Mouse (Mus musculus) frontal cortex, postnatal 36 days (tissue): ENCODE measurements at regions not wholly inside any gene's neighbourhood (a gene's known extent, or its start where the extent isn't known, plus 50 kb on each side); places are given as distances from the start of the nearest gene placed in this dataset.

Experiments
- DNase-seq, 2 experiments: peaks; one replicate each; pipeline ENCODE4 v3.0.0; 2022; ENCODE audit warnings: low spot score in 2 of 2

DNA sequence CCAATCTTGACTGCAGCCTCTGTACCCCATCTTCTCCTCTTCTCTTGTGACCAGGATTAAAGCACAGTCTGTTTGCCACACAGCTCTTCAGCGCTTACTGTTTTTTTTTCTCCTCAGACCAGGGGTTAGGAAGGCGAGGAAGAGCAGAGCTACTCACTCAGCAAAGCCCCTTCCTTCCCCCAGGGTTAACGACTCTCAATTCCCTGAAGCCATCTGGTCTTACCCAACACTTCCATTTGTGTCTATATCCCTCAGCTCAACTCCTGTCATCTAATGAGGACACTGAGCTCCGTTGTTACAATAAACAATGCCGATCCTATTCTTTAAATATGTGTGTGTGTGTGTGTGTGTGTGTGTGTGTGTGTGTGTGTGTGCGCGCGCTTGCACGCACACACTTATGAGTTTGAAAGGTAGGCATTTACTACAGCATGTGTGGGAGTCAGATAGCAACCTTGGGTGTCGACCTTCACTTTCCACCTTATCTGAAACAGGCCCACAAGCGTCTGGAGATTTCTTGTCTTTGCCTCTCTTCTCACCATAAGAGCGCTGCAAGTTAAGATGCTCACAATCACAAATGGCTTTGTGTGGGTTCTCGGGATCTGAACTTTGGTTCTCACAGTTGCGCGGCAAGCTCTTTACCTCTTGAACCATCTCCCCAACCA, 79.3 kb upstream of the Six2 start:
- DNase-seq = no peak

DNA sequence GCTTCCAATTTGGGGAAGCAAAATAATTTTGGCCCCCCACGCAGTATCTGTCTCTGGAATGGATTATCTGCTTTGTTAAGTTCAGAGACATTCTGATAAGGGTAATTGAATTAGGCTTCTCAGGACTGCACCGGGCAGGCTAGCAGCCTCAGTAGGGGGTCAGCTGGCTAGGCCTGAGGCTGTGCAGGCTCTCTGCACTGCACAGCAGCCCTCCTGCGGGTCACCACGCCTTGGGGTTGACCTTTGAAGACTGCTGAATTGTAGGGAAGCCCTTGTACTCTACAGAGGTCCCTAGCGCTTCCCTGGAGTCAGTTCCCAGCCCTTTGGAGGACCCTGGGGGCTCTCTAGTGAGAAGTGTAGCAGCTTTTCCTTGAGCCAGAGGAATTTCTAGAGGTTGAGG, 78.5 kb upstream of the Six2 start:
- DNase-seq = no peak

DNA sequence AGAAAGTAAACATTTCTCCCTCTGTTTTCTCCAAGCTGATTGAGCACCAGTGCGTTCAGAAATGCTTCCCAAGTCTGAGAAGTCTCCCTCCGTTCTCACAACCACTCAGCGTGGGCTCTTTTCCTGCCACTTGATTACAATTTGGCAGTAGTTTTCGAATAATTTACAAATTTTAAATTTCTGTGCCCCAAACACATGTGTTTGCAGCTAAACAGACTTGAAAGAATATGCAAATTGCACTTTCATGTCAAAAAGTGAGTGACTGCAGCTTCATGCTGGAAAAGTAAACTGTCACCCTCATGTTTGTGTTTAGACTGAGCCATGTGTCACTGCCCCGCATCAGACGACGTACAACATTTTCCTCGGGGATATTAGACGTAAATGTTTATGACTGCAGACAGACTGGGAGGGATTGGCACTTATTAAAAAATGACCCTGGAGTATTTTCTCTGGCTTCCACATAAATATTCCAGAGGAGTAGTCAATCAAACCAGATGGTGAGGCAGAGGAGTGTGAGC, 70.6 kb upstream of the Six2 start:
- DNase-seq = no peak

DNA sequence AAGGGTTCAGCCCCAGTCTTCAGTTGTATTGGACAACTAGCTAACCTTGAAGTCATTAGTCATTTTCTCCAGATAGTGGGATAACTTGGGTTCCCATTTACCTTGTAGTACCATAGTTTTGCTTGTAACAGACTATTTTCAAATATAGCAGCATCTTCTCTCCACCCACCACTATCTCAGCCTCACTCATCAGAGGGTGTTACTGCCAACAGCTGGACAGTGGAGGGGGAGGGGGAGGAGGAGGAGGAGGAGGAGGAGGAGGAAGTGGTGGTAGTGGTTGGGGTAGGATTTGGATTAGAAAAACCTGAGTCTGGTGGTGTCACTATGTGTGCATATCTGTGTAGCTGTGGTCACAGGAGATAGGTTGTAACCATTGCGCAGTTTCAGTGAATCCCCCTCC, 69.6 kb upstream of the Six2 start:
- DNase-seq = no peak

DNA sequence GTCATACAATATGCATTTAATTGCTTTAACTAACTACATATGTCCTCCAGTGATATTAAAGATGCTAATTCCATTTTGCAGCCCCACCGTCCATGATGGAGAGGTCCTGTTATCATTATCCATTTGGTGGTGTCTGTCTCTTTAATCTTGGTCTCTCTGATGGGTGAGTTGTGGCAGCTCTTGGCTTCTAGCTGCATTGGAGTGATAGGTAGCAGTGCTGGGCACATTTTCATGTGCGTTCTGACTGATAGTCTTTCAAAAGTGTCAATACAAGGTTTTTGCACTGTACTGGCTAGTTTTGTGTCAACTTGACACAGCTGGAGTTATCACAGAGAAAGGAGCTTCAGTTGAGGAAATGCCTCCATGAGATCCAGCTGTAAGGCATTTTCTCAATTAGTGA, 67.5 kb upstream of the Six2 start:
- DNase-seq = no peak

DNA sequence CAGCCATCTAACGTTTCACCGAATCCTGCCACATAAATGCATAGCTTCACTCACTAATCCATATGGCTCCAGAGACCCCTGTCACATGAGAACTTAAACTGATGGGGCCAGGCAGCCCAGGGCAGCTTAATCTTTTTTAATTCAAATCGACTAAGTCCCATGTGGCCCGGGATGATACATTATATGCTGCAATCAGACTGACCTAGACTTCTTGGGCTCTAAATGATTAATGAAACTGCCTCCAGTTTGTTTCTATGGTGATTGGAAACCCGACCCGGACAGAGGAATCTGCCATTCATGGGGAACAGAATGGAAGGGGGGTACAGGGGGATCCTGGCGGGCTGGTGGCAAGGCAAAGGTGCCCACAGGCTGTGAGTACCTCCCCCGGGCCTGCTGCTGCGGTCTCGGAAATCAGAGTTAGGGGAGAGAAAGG, 60.6 kb upstream of the Six2 start:
- DNase-seq = no peak

DNA sequence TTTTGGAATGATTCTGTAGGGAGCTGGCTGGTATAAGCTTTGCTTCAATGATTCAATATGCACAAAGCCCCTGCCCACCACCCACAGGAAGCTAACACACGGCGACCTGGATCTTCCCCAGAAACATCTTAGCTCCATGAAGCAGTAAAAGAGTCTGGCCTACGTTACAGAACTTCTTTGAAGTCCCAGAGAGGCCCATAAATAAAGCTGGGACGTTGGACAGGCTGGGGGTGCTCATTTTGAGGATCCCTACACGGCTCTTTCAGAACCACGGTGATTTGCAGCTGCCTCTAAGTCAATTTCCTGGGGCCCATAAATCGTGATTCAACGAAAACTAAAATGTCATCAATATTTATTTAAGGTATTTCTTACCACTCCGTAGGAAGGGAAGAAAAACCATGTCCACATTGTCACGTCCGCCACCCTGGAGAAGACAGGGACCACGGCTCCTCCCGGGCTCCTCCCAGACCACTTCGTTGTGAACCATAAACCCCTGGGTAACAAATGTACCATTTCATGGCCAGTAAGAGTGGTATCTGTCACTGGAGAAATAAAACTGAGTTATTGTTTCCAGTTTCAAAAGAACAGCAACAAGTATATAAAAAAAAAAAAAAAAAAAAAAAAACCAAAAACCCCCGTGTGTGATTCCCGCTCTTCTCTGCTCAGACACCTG, 60.0 kb upstream of the Six2 start:
- no peak for DNase-seq
